Mouse (Mus musculus) stomach, postnatal 0 days (tissue): ENCODE data around the gene Clp1. TPM values are rescaled to one million over a fixed set of nuclear protein-coding genes. Genes with fewer than 3 reads are reported as not detected.

Source experiments
- ATAC-seq: fragments of 200-750 bp; cut with Nextera tagmentation; 2 replicates; pipeline ENCODE4 v1.8.0; 2017; ENCODE audit not compliant: low FRiP score, low TSS enrichment
- DNase-seq: peaks from one replicate; pipeline ENCODE4 v3.0.0-alpha.2; 2016; ENCODE audit warnings: low spot score
- H3K27ac ChIP-seq: fragments of 300-500 bp; sonication (generic); replicated peaks from 2 replicates; pipeline ENCODE4 v1.5.1; 2014; ENCODE audit warnings: mild to moderate bottlenecking, control low read depth
- H3K27me3 ChIP-seq: fragments of 300-500 bp; sonication (generic); 2 replicates; pipeline ENCODE4 v1.6.1; 2014; ENCODE audit warnings: low read length; ENCODE audit not compliant: control insufficient read depth, insufficient read depth
- H3K36me3 ChIP-seq: fragments of 300-500 bp; sonication (generic); 2 replicates; pipeline ENCODE4 v1.6.1; 2014; ENCODE audit warnings: low read length, mixed read lengths; ENCODE audit not compliant: control insufficient read depth, insufficient read depth
- H3K4me1 ChIP-seq: fragments of 300-500 bp; sonication (generic); replicated peaks from 2 replicates; pipeline ENCODE4 v1.6.1; 2014; ENCODE audit warnings: antibody characterized with exemption; ENCODE audit not compliant: control insufficient read depth, insufficient read depth
- H3K4me2 ChIP-seq: fragments of 300-500 bp; sonication (generic); replicated peaks from 2 replicates; pipeline ENCODE4 v1.6.1; 2014; ENCODE audit warnings: low read depth, mild to moderate bottlenecking, control low read depth, moderate library complexity
- H3K4me3 ChIP-seq: fragments of 300-500 bp; sonication (generic); 2 replicates; pipeline ENCODE4 v1.5.1; 2014; ENCODE audit warnings: low read depth, low read length, control low read depth
- H3K9ac ChIP-seq: fragments of 300-500 bp; sonication (generic); 2 replicates; pipeline ENCODE4 v1.6.1; 2014; ENCODE audit warnings: mild to moderate bottlenecking, low read length, control low read depth, mixed read lengths
- H3K9me3 ChIP-seq: fragments of 300-500 bp; sonication (generic); 2 replicates; pipeline ENCODE4 v1.6.1; 2016; ENCODE audit warnings: low read length; ENCODE audit not compliant: control insufficient read depth
- CTCF ChIP-seq: IDR thresholded peaks from 2 replicates; pipeline ENCODE4 v1.5.1; 2016; ENCODE audit warnings: antibody characterized with exemption, low read depth, mild to moderate bottlenecking, moderate library complexity
- EP300 ChIP-seq: optimal IDR thresholded peaks from 2 replicates; pipeline ENCODE3; 2016; ENCODE audit warnings: antibody characterized with exemption
- whole genome bisulfite sequencing: fragments of 180-500 bp; shearing (Covaris S2); extraction: QIAGEN DNeasy Blood & Tissue Kit; methylation state at CpG from one replicate; pipeline ENCODE4 v1.1.7; 2014; 5-methylcytosine and 5-hydroxymethylcytosine counted together
- polyA plus RNA-seq: library from polyadenylated mRNA; unstranded; fragments of >200 nt; fragmentation: Nextera tagmentation; extraction: Ambion mirVana; gene quantifications from 2 replicates; pipeline ENCODE4 v1.2.1, GENCODE M21; 2015

Gene Clp1
- polyA plus RNA-seq, 1 experiment from 2014 or later: 16.5 TPM

DNA sequence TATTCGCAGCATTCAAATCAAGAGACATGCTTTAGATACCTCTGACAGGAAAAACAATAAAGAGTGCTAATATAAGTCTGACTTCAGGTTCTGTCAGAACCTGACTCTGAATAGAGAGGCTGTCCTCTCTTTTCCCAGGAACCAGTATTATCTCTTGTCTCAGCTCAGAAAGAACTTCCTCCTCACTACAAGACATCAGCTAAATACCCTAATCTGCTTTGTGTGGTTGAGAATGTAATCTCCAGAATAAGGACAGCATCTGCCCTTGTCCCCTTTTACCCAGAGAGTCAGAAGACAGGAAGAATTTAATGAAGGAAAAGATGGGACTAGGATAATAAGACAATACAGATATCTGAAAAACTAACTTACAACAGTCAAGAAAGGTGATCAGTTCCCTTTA is 23.7 kb downstream of the Clp1 start:
- WGBS: 79% methylated on average over 1 of the region's 1 CpGs
- Histone ChIP-seq H3K9ac (no peak overlapping the region), H3K27ac (no peak overlapping the region; the same call in 1 of the 2 replicates), H3K4me3 (no peak overlapping the region), H3K4me1 (no peaks in the 10 kb centered on the region), H3K27me3 (no peaks in the 10 kb centered on the region), H3K9me3 (no peaks in the 10 kb centered on the region), H3K4me2 (no peak overlapping the region), H3K36me3 (no peaks in the 10 kb centered on the region)
- ATAC-seq (no peak), DNase-seq (no peak)
- TF ChIP-seq EP300 (no peak), CTCF (no peak)

DNA sequence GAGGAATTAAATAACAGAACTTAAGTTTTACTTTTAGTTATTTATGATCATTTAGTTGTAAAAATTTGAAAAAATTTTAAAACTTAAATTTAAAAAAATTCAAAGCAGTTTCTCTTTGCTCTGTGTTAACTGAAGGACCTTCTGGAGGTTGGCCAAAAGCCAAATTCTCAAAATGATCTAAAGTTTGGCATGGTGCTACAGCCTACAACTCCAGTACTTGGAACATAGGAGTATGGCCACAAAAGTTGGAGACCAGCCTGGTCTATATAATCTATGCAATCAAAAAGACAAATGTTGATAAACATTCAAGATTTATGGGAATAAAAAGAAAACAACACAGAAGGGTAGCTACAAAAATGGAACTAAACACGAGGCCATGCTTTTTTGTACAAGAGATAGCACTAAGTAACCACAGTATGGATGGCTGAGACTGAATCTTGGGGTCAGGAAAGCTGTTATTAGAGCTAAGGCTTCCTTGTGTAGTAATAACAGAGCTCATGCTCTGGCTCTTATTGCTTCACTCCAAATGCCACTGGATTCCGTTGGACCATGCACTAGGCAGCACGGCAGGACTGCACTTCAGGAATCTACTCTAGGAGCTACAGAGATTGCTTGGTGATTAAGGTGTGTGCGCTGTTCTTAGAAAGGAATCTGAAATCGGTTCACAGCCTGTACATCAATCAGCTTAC is 32.0 kb downstream of the Clp1 start:
- no peak for DNase-seq
- no peak overlapping the region for H3K4me2 ChIP-seq
- ATAC-seq: no peak
- no peaks in the 10 kb centered on the region for H3K9me3 ChIP-seq
- no peak overlapping the region for H3K9ac ChIP-seq
- no peak overlapping the region for H3K4me3 ChIP-seq
- no peak overlapping the region for H3K27ac ChIP-seq
- TF ChIP-seq CTCF (no peak), EP300 (no peak)
- WGBS: 60% methylated on average over 5 of the region's 5 CpGs
- H3K27me3 ChIP-seq: no peaks in the 10 kb centered on the region
- no peaks in the 10 kb centered on the region for H3K4me1 ChIP-seq
- H3K36me3 ChIP-seq: peaks cover 16% of the 10 kb centered on the region

DNA sequence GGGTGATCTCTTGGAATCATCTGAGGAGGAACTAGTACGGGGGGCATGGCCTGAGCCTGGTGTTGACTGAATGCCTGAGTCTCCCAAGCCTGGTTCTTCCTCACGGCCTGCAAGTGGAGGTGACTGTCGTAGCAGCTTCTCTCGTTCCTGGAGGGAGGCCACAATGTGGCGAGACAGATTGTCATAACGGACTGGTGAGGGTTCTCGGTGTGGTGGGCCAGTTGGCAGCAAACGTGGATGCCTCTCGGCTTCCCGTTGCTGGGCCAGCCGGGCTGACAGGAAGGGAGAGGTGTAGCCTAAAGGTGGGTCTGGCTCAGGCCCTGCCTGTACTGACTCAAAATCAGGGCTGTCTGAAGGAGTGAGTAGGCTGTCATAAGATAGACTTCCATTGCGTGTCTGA is 37.1 kb downstream of the Clp1 start:
- TF ChIP-seq EP300: no peak
- no peak for TF ChIP-seq CTCF
- peaks cover 40% of the 10 kb centered on the region for H3K36me3 ChIP-seq
- no peaks in the 10 kb centered on the region for H3K9me3 ChIP-seq
- no peak overlapping the region for H3K27ac ChIP-seq
- H3K4me1 ChIP-seq: no peaks in the 10 kb centered on the region
- no peaks in the 10 kb centered on the region for H3K27me3 ChIP-seq
- no peak overlapping the region for H3K4me2 ChIP-seq
- ATAC-seq (no peak), DNase-seq (no peak)
- 86% methylated on average over 12 of the region's 12 CpGs for WGBS
- no peak overlapping the region for H3K4me3 ChIP-seq
- no peak overlapping the region for H3K9ac ChIP-seq

DNA sequence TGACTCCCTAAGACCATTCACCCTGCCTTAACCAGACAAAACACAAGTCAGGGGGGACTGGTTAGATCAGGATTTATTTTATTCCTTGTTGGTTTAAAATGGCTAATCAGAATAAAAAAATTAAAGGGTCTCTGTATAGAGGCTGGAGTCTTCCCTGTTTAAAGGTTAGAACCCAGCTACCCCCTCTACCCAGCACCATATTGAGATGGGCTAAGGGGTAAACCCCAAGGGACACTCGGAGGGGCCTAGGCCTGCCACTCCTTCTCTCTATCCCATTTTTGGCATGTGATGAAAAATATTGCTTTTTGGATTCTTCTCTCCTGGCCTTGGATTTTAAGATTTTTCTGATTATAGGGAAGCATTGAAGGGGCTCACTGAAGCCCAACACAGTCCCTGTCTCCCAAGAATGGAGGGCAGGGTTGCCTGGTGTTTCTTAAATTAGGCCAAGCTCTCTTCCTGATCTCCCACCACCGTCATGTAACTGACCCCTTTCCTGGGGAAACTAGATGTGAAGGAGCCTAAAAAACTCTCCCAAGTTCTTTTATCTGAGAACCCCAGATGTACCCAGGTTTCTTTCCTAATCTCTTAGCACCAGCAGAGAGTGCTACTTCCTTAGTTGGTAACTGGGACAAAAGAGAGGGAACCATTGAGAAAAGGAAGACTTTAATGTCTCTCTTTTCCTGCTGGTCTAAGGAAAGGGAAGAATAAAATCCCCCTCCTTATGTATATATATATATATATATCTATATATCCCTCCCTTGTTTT is 38.9 kb downstream of the Clp1 start:
- WGBS: 71% methylated on average over 2 of the region's 2 CpGs

DNA sequence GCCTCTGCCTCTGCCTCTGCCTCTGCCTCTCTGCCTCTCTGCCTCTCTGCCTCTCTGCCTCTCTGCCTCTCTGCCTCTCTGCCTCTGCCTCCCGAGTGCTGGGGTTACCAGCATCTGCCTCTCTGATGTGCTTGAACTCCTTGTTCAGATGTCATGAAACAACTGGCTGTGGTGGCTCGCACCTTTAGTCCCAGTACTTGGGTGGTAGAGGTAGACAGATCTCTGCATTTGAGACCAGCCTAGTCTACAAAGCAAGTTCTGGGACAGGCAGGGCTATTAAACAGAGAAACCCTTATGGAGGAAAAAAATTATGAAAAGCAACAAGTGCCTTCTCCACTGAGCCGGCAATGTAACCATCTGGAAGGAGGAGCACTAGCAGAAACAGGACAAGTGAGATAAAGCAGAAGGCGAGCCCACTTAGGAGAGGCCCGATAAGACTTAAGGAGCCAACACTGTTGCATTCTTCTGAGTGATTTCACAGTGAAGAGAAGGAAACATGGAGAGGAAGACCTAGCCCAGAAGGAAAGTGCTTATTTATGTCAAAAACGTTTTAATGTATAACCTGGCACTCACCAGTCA is 44.5 kb downstream of the Clp1 start:
- ATAC-seq: no peak
- peaks cover 13% of the 10 kb centered on the region for H3K36me3 ChIP-seq
- H3K27me3 ChIP-seq: no peaks in the 10 kb centered on the region
- 64% methylated on average over 6 of the region's 6 CpGs for WGBS
- no peaks in the 10 kb centered on the region for H3K9me3 ChIP-seq
- no peak overlapping the region for H3K4me2 ChIP-seq
- H3K4me1 ChIP-seq: no peaks in the 10 kb centered on the region
- no peak overlapping the region for H3K4me3 ChIP-seq
- no peak for DNase-seq
- no peak overlapping the region for H3K27ac ChIP-seq
- TF ChIP-seq EP300: no peak
- TF ChIP-seq CTCF: no peak
- no peak overlapping the region for H3K9ac ChIP-seq

More for the DNA sequence above, 38.9 kb downstream of the Clp1 start:
- ATAC-seq: no peak
- H3K36me3 ChIP-seq: peaks cover 35% of the 10 kb centered on the region
- no peak overlapping the region for H3K9ac ChIP-seq
- H3K27me3 ChIP-seq: no peaks in the 10 kb centered on the region
- TF ChIP-seq EP300 (no peak), CTCF (no peak)
- H3K4me1 ChIP-seq: no peaks in the 10 kb centered on the region
- H3K4me3 ChIP-seq: no peak overlapping the region
- H3K9me3 ChIP-seq: no peaks in the 10 kb centered on the region
- no peak overlapping the region for H3K27ac ChIP-seq
- no peak overlapping the region for H3K4me2 ChIP-seq
- DNase-seq: no peak

DNA sequence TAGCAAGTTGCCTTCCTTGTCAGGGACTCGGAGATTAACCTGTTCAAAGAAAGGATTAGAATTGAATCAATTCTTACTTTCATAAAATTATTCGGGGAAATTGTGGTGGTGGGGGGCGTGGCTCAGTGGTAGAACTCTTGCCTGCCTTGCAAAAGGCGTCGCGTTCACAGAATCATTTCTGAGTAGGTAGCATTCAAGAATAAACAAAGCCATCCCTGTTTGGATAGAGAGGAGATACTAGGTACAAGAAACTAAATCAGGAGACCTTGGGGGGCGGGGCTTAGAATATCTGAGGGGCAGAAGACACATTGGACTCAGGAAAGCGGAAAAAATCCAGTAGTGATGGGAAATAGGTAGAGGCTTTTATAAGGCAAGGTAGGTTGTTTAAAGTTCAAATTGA is 48.1 kb downstream of the Clp1 start, which contains the start of gene Tmx2:
TSS of gene Tmx2 (minus strand) at position 125 of the 400 bp plus-strand sequence.
- H3K9ac ChIP-seq: peak within 1 kb of the TSS; percentile 85
- ATAC-seq (no peak), DNase-seq (no peak)
- H3K9me3 ChIP-seq: no peaks in the 10 kb centered on the region
- peak within 1 kb of the TSS; percentile 88 for H3K27ac ChIP-seq
- peaks cover 8% of the 10 kb centered on the region for H3K36me3 ChIP-seq
- H3K4me2 ChIP-seq: peak within 1 kb of the TSS; percentile 92
- TF ChIP-seq EP300 (no peak), CTCF (no peak)
- peak within 1 kb of the TSS; percentile 90 for H3K4me3 ChIP-seq
- WGBS: 12% methylated on average over 8 of the region's 8 CpGs
- H3K27me3 ChIP-seq: no peaks in the 10 kb centered on the region
- H3K4me1 ChIP-seq: no peaks in the 10 kb centered on the region
